ENCODE assay signal across 20 mouse cellular contexts in the genomic region with DNA sequence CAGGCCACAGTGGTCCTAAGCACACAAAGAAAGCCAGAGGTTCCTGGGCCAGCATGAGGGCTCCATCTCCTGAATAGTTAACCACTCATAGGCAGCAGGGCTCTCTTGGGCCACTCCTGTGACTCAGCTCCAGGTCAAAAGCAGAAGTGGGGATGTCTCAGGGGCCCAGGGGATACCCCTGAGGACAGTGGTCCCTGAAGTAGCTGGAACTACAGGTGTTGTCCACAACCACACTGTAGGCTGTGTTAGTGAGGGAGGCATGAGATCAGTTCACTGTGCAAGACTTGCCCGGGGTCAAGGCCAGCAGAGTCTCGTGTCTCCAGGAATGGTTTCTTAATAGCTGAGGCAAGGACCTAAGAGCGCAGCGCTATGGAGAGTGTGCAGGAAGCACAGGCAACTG.
"Had no signal": no experiment of that assay in that cellular context is flagged by ENCODE, and none has a peak within 500 bp of the region (broad histone marks: within the 10 kb centered on the region; RNA-seq: fewer than 3 reads in every experiment).

No protein-coding gene starts in this region.

- ATAC-seq: liver, postnatal 0 days; lung, postnatal 0 days had no signal

- DNase-seq: kidney, postnatal 10 days; kidney, postnatal 36 days; layer of hippocampus, postnatal 36 days; left cerebral cortex, postnatal 4 days; liver, postnatal 0 days; lung, embryonic 14.5 days; midbrain, embryonic 14.5 days; thymus, adult 2 months; thymus, postnatal 14 days; thymus, postnatal 4 days had no signal

- H3K4me3 ChIP-seq: kidney, embryonic 15.5 days; left cerebral cortex, adult 2 months; limb, embryonic 12.5 days; limb, embryonic 15.5 days had no signal

- H3K36me3 ChIP-seq: kidney, embryonic 15.5 days; limb, embryonic 12.5 days; limb, embryonic 15.5 days had no signal

- H3K27ac ChIP-seq: kidney, embryonic 15.5 days; left cerebral cortex, adult 2 months; limb, embryonic 12.5 days; limb, embryonic 15.5 days; liver, embryonic 14.5 days; macrophage; stomach, postnatal 0 days had no signal

- H3K4me2 ChIP-seq: kidney, embryonic 15.5 days; limb, embryonic 12.5 days; limb, embryonic 15.5 days; liver, embryonic 11.5 days; lung, embryonic 14.5 days; midbrain, embryonic 11.5 days had no signal

- H3K9ac ChIP-seq: kidney, embryonic 15.5 days; limb, embryonic 12.5 days; limb, embryonic 15.5 days; liver, embryonic 14.5 days; liver, postnatal 0 days; lung, embryonic 14.5 days had no signal

- H3K9me3 ChIP-seq: kidney, embryonic 15.5 days; limb, embryonic 12.5 days; limb, embryonic 15.5 days had no signal
